Mouse (Mus musculus) G1E-ER4 (cell line): ENCODE measurements around the gene Erich6. TPM values are rescaled to one million over a fixed set of nuclear protein-coding genes. Genes with fewer than 3 reads are reported as not detected.

ENCODE experiments used
- GATA1 ChIP-seq: IDR thresholded peaks from one replicate; pipeline ENCODE4 v1.8.0; 2012; ENCODE audit warnings: low read length, inconsistent platforms
- polyA plus RNA-seq: library from polyadenylated mRNA; stranded (reverse); fragments of >175 nt; gene quantifications from 2 replicates; pipeline ENCODE4 v1.2.3, GENCODE M21; 2012

The Erich6 gene
- polyA plus RNA-seq, 1 experiment = not detected

- TF ChIP-seq GATA1 = no peak
These were observed 59.4 kb downstream of the Erich6 start for GRCm38 (mm10) chr3:58577506-58578050.

GRCm38 (mm10) chr3:58577067-58577503 is 59.9 kb downstream of the Erich6 start:
- no peak for TF ChIP-seq GATA1

GRCm38 (mm10) chr3:58576137-58577066 is 60.6 kb downstream of the Erich6 start, which contains the start of gene Selenot:
TSS of gene Selenot (plus strand) at chr3:58576636.
- no peak for TF ChIP-seq GATA1

- no peak for TF ChIP-seq GATA1
These were observed 66.2 kb downstream of the Erich6 start for GRCm38 (mm10) chr3:58570821-58571220.

Other genes with a start within 250 kb of the Erich6 start
- 32.4 and 43.5 TPM in 2 replicates for gene Tsc22d2, start 222.5 kb downstream of the Erich6 start, polyA plus RNA-seq
- 7.3 and 8.2 TPM in 2 replicates for gene Eif2a, start 111.4 kb downstream of the Erich6 start, polyA plus RNA-seq
- 69.4 and 97.0 TPM in 2 replicates for gene Serp1, start 111.3 kb downstream of the Erich6 start, polyA plus RNA-seq
- gene Selenot, start 60.6 kb downstream of the Erich6 start, polyA plus RNA-seq = 29.6 and 44.1 TPM in 2 replicates
- 15.0 and 19.9 TPM in 2 replicates for gene Siah2, start 55.2 kb upstream of the Erich6 start, polyA plus RNA-seq
- gene Mindy4b-ps, start 185.1 kb upstream of the Erich6 start, polyA plus RNA-seq = not detected in 2 replicates
- not detected in 2 replicates for gene Clrn1, start 248.1 kb upstream of the Erich6 start, polyA plus RNA-seq